Comparison of ENCODE assay signal across 26 mouse cellular contexts in genomic region chr9:115323572-115323971, GRCm38 (mm10). TPM values are rescaled to one million over a fixed set of nuclear protein-coding genes. Genes with fewer than 3 reads are reported as not detected.
DNase-seq lines count a peak whose midpoint lies in the region; ATAC-seq and TF ChIP-seq lines count a peak whose summit lies in the region.
"Had no signal": no experiment of that assay in that cellular context is flagged by ENCODE, and none has a peak within 500 bp of the region (broad histone marks: within the 10 kb centered on the region; RNA-seq: fewer than 3 reads in every experiment).

No protein-coding gene starts in this region.

- H3K4me1 ChIP-seq in forebrain, embryonic 12.5 days = peaks cover 9% of the 10 kb centered on the region
- H3K4me1 ChIP-seq in forebrain, embryonic 15.5 days = peaks cover 11% of the 10 kb centered on the region; the same call in 1 of the 2 replicates
- H3K4me1 ChIP-seq in neural tube, embryonic 11.5 days (ENCODE audit: control insufficient read depth, insufficient read depth, low read length) = no peaks in the 10 kb centered on the region
- peaks cover 12% of the 10 kb centered on the region for H3K4me1 ChIP-seq in neural tube, embryonic 15.5 days
- H3K4me1 ChIP-seq in midbrain, embryonic 12.5 days = peaks cover 7% of the 10 kb centered on the region
- no peaks in the 10 kb centered on the region for H3K4me1 ChIP-seq in stomach, postnatal 0 days (replicated peaks; ENCODE audit: control insufficient read depth, insufficient read depth)
- H3K4me1 ChIP-seq: heart, embryonic 15.5 days; limb, embryonic 15.5 days; liver, embryonic 15.5 days had no signal

- TF ChIP-seq CTCF in stomach, postnatal 0 days (IDR thresholded peaks at IDR 0.05; ENCODE audit: low read depth) = no peak

- WGBS in forebrain, embryonic 12.5 days = 10% methylated on average over 10 of the region's 10 CpGs
- WGBS in forebrain, embryonic 15.5 days = 11% methylated on average over 10 of the region's 10 CpGs
- 13% methylated on average over 10 of the region's 10 CpGs for WGBS in neural tube, embryonic 11.5 days
- WGBS in neural tube, embryonic 15.5 days = 11% methylated on average over 10 of the region's 10 CpGs
- 7% methylated on average over 10 of the region's 10 CpGs for WGBS in midbrain, embryonic 12.5 days
- 53% methylated on average over 10 of the region's 10 CpGs for WGBS in stomach, postnatal 0 days

- H3K9ac ChIP-seq in forebrain, embryonic 12.5 days = no peak overlapping the region
- H3K9ac ChIP-seq in forebrain, embryonic 15.5 days (replicated peaks) = no peak overlapping the region
- H3K9ac ChIP-seq in neural tube, embryonic 11.5 days (ENCODE audit: low read length) = no peak overlapping the region
- no peak overlapping the region for H3K9ac ChIP-seq in neural tube, embryonic 15.5 days (replicated peaks)
- no peak overlapping the region for H3K9ac ChIP-seq in midbrain, embryonic 12.5 days (replicated peaks)
- H3K9ac ChIP-seq in stomach, postnatal 0 days (ENCODE audit: low read length) = no peak overlapping the region
- H3K9ac ChIP-seq: embryonic facial prominence, embryonic 12.5 days; heart, embryonic 15.5 days; limb, embryonic 15.5 days; liver, embryonic 15.5 days; lung, embryonic 15.5 days had no signal

- 0 out of 2 replicates have a peak, but pooled peaks have one; percentile 27 for ATAC-seq in forebrain, embryonic 12.5 days (ENCODE audit: low FRiP score)
- no peak for ATAC-seq in forebrain, embryonic 15.5 days (replicated peaks)
- ATAC-seq in neural tube, embryonic 11.5 days (ENCODE audit: insufficient read depth, low FRiP score, low TSS enrichment) = peak; percentile 48; the same call in 1 of the 2 replicates
- no peak for ATAC-seq in neural tube, embryonic 15.5 days (ENCODE audit: low FRiP score)
- ATAC-seq in midbrain, embryonic 12.5 days (ENCODE audit: low FRiP score, low read depth) = peak; percentile 30; the same call in 1 of the 2 replicates
- ATAC-seq in stomach, postnatal 0 days (ENCODE audit: low FRiP score, low TSS enrichment) = no peak
- ATAC-seq: CD4-positive, CD25-positive, alpha-beta regulatory T cell, adult 4 months had no signal

- no peak overlapping the region for H3K4me2 ChIP-seq in forebrain, embryonic 12.5 days
- no peak overlapping the region for H3K4me2 ChIP-seq in forebrain, embryonic 15.5 days (replicated peaks)
- H3K4me2 ChIP-seq in neural tube, embryonic 11.5 days (ENCODE audit: low read depth) = no peak overlapping the region
- H3K4me2 ChIP-seq in neural tube, embryonic 15.5 days = no peak overlapping the region
- H3K4me2 ChIP-seq in midbrain, embryonic 12.5 days (replicated peaks) = peak overlapping the region; percentile 34
- H3K4me2 ChIP-seq in stomach, postnatal 0 days (replicated peaks; ENCODE audit: low read depth) = no peak overlapping the region
- H3K4me2 ChIP-seq: embryonic facial prominence, embryonic 12.5 days; heart, embryonic 15.5 days; limb, embryonic 15.5 days; liver, embryonic 15.5 days; lung, embryonic 15.5 days had no signal

- intact Hi-C loops in left cerebral cortex, postnatal 14 days (cut with DNase I) = no loop called here

- no peaks in the 10 kb centered on the region for H3K9me3 ChIP-seq in forebrain, embryonic 12.5 days
- no peaks in the 10 kb centered on the region for H3K9me3 ChIP-seq in forebrain, embryonic 15.5 days
- no peaks in the 10 kb centered on the region for H3K9me3 ChIP-seq in neural tube, embryonic 11.5 days (ENCODE audit: control insufficient read depth, low read length)
- no peaks in the 10 kb centered on the region for H3K9me3 ChIP-seq in neural tube, embryonic 15.5 days (replicated peaks)
- 0 out of 2 replicates have a peak, but pooled peaks cover 2% of the 10 kb centered on the region for H3K9me3 ChIP-seq in midbrain, embryonic 12.5 days
- no peaks in the 10 kb centered on the region for H3K9me3 ChIP-seq in stomach, postnatal 0 days (ENCODE audit: control insufficient read depth, low read length)
- H3K9me3 ChIP-seq: embryonic facial prominence, embryonic 12.5 days; heart, embryonic 15.5 days; limb, embryonic 15.5 days; liver, embryonic 15.5 days; lung, embryonic 15.5 days had no signal

- 0 out of 2 replicates have a peak overlapping the region, but pooled peaks have one; percentile 21 for H3K27ac ChIP-seq in forebrain, embryonic 12.5 days
- H3K27ac ChIP-seq in forebrain, embryonic 15.5 days (replicated peaks) = no peak overlapping the region
- no peak overlapping the region for H3K27ac ChIP-seq in neural tube, embryonic 11.5 days (ENCODE audit: low read depth, low read length)
- H3K27ac ChIP-seq in neural tube, embryonic 15.5 days (replicated peaks) = no peak overlapping the region
- H3K27ac ChIP-seq in midbrain, embryonic 12.5 days (replicated peaks) = no peak overlapping the region
- no peak overlapping the region for H3K27ac ChIP-seq in stomach, postnatal 0 days (replicated peaks)
- H3K27ac ChIP-seq: embryonic facial prominence, embryonic 12.5 days; gastrocnemius, adult 2 months; heart, embryonic 15.5 days; left cerebral cortex, adult 2 months; limb, embryonic 15.5 days; liver, embryonic 15.5 days; lung, embryonic 15.5 days had no signal

- no peak for TF ChIP-seq EP300 in stomach, postnatal 0 days (optimal IDR thresholded peaks at IDR 0.05)

- no peak for DNase-seq in neural tube, embryonic 11.5 days (ENCODE audit: low spot score)
- peak; percentile 8 for DNase-seq in stomach, postnatal 0 days (ENCODE audit: low spot score)
- DNase-seq in cerebellum, adult 8-10 months = no peak
- no peak for DNase-seq in left cerebral cortex, postnatal 14 days (ENCODE audit: low spot score in 2 of 2)
- DNase-seq: adrenal gland, postnatal 25 days; cerebellum, adult 11 months; cerebellum, postnatal 10 days; gastrocnemius, adult 2 months; heart, postnatal 4 days; kidney, adult 2 months; kidney, postnatal 10 days; left cerebral cortex, postnatal 4 days; lung, postnatal 4 days; retina, postnatal 1 day; thymus, postnatal 36 days had no signal

- H3K27me3 ChIP-seq in forebrain, embryonic 12.5 days = peaks cover 2% of the 10 kb centered on the region; the same call in 1 of the 2 replicates
- no peaks in the 10 kb centered on the region for H3K27me3 ChIP-seq in forebrain, embryonic 15.5 days
- H3K27me3 ChIP-seq in neural tube, embryonic 11.5 days (ENCODE audit: control insufficient read depth, insufficient read depth, low read length) = no peaks in the 10 kb centered on the region
- no peaks in the 10 kb centered on the region for H3K27me3 ChIP-seq in neural tube, embryonic 15.5 days (replicated peaks)
- no peaks in the 10 kb centered on the region for H3K27me3 ChIP-seq in midbrain, embryonic 12.5 days
- H3K27me3 ChIP-seq in stomach, postnatal 0 days (ENCODE audit: control insufficient read depth, insufficient read depth, low read length) = no peaks in the 10 kb centered on the region
- H3K27me3 ChIP-seq: embryonic facial prominence, embryonic 12.5 days; heart, embryonic 15.5 days; limb, embryonic 15.5 days; liver, embryonic 15.5 days; lung, embryonic 15.5 days had no signal

- no peaks in the 10 kb centered on the region for H3K36me3 ChIP-seq in forebrain, embryonic 12.5 days (replicated peaks)
- no peaks in the 10 kb centered on the region for H3K36me3 ChIP-seq in forebrain, embryonic 15.5 days
- no peaks in the 10 kb centered on the region for H3K36me3 ChIP-seq in neural tube, embryonic 11.5 days (ENCODE audit: control insufficient read depth, insufficient read depth, low read length)
- H3K36me3 ChIP-seq in neural tube, embryonic 15.5 days = no peaks in the 10 kb centered on the region
- H3K36me3 ChIP-seq in midbrain, embryonic 12.5 days = no peaks in the 10 kb centered on the region
- no peaks in the 10 kb centered on the region for H3K36me3 ChIP-seq in stomach, postnatal 0 days (ENCODE audit: control insufficient read depth, insufficient read depth, low read length)
- H3K36me3 ChIP-seq: embryonic facial prominence, embryonic 12.5 days; heart, embryonic 15.5 days; limb, embryonic 15.5 days; liver, embryonic 15.5 days; lung, embryonic 15.5 days had no signal

- H3K4me3 ChIP-seq in forebrain, embryonic 12.5 days (replicated peaks) = no peak overlapping the region
- H3K4me3 ChIP-seq in forebrain, embryonic 15.5 days = no peak overlapping the region
- H3K4me3 ChIP-seq in neural tube, embryonic 11.5 days (ENCODE audit: low read depth, low read length) = no peak overlapping the region
- no peak overlapping the region for H3K4me3 ChIP-seq in neural tube, embryonic 15.5 days (replicated peaks)
- no peak overlapping the region for H3K4me3 ChIP-seq in midbrain, embryonic 12.5 days
- no peak overlapping the region for H3K4me3 ChIP-seq in stomach, postnatal 0 days (ENCODE audit: low read depth, low read length)
- H3K4me3 ChIP-seq: embryonic facial prominence, embryonic 12.5 days; gastrocnemius, adult 2 months; heart, embryonic 15.5 days; left cerebral cortex, adult 2 months; limb, embryonic 15.5 days; liver, embryonic 15.5 days; lung, embryonic 15.5 days had no signal

RNA-seq across cellular contexts. Expression of gene Stt3b, which starts 13.4 kb away (rescaled TPM):
- polyA plus RNA-seq in forebrain, embryonic 12.5 days (2016; fragmentation: Nextera tagmentation; extraction: Ambion mirVana) = 100 and 101 TPM in 2 replicates
- 77.5 and 80.5 TPM in 2 replicates for polyA plus RNA-seq in forebrain, embryonic 15.5 days (2015; fragmentation: Nextera tagmentation; extraction: Ambion mirVana)
- 122 and 132 TPM in 2 replicates for polyA plus RNA-seq in neural tube, embryonic 11.5 days (2014; fragmentation: Nextera tagmentation; extraction: Ambion mirVana)
- 93.5 and 96.3 TPM in 2 replicates for polyA plus RNA-seq in neural tube, embryonic 15.5 days (2015; fragmentation: Nextera tagmentation; extraction: Ambion mirVana)
- polyA plus RNA-seq in midbrain, embryonic 12.5 days (2016; fragmentation: Nextera tagmentation; extraction: Ambion mirVana) = 104 and 110 TPM in 2 replicates
- polyA plus RNA-seq in stomach, postnatal 0 days (2015; fragmentation: Nextera tagmentation; extraction: Ambion mirVana) = 48.9 and 49.6 TPM in 2 replicates
- 10 to 100 TPM; 94.4 to 96.2 TPM for total RNA-seq in left cerebral cortex, postnatal 14 days (2021)

Comparison
In these comparisons a context has a peak if more than half of its experiments do, and no peak if none do; other contexts are left out.
1. ATAC-seq: peak in forebrain, embryonic 12.5 days (single experiment), neural tube, embryonic 11.5 days (single experiment) and midbrain, embryonic 12.5 days (single experiment); none in forebrain, embryonic 15.5 days (single experiment), neural tube, embryonic 15.5 days (single experiment) and stomach, postnatal 0 days (single experiment).